Comparison of ENCODE assay signal across 9 mouse cellular contexts in genomic region chr7:80209669-80210068, GRCm38 (mm10). TPM values are rescaled to one million over a fixed set of nuclear protein-coding genes. Genes with fewer than 3 reads are reported as not detected.
DNase-seq lines count a peak whose midpoint lies in the region; ATAC-seq lines count a peak whose summit lies in the region.
"Had no signal": no experiment of that assay in that cellular context is flagged by ENCODE, and none has a peak within 500 bp of the region (broad histone marks: within the 10 kb centered on the region; RNA-seq: fewer than 3 reads in every experiment).

No protein-coding gene starts in this region.

- H3K27ac ChIP-seq in forebrain, embryonic 13.5 days = no peak overlapping the region
- no peak overlapping the region for H3K27ac ChIP-seq in forebrain, embryonic 16.5 days (ENCODE audit: low read length)
- no peak overlapping the region for H3K27ac ChIP-seq in limb, embryonic 13.5 days

- H3K9ac ChIP-seq in forebrain, embryonic 13.5 days = peak overlapping the region; percentile 23; the same call in 1 of the 2 replicates
- no peak overlapping the region for H3K9ac ChIP-seq in forebrain, embryonic 16.5 days (replicated peaks; ENCODE audit: low read depth, low read length)
- peak overlapping the region; percentile 48 for H3K9ac ChIP-seq in limb, embryonic 13.5 days

- no peaks in the 10 kb centered on the region for H3K9me3 ChIP-seq in forebrain, embryonic 13.5 days (replicated peaks)
- no peaks in the 10 kb centered on the region for H3K9me3 ChIP-seq in forebrain, embryonic 16.5 days (ENCODE audit: control insufficient read depth, low read length)
- H3K9me3 ChIP-seq in limb, embryonic 13.5 days = no peaks in the 10 kb centered on the region

- 85% methylated on average over 6 of the region's 6 CpGs for WGBS in forebrain, embryonic 13.5 days
- WGBS in forebrain, embryonic 16.5 days = 83% methylated on average over 6 of the region's 6 CpGs
- 72% methylated on average over 6 of the region's 6 CpGs for whole genome bisulfite sequencing in limb, embryonic 13.5 days

- H3K4me1 ChIP-seq in forebrain, embryonic 13.5 days = peaks cover 48% of the 10 kb centered on the region
- peaks cover 23% of the 10 kb centered on the region for H3K4me1 ChIP-seq in forebrain, embryonic 16.5 days (replicated peaks; ENCODE audit: control insufficient read depth, insufficient read depth, low read length)
- H3K4me1 ChIP-seq in limb, embryonic 13.5 days = peaks cover 46% of the 10 kb centered on the region

- peaks cover 20% of the 10 kb centered on the region for H3K36me3 ChIP-seq in forebrain, embryonic 13.5 days (ENCODE audit: poor library complexity, severe bottlenecking)
- H3K36me3 ChIP-seq in forebrain, embryonic 16.5 days (ENCODE audit: control insufficient read depth, insufficient read depth) = peaks cover 7% of the 10 kb centered on the region; the same call in 1 of the 2 replicates
- peaks cover 19% of the 10 kb centered on the region for H3K36me3 ChIP-seq in limb, embryonic 13.5 days

- H3K4me3 ChIP-seq in forebrain, embryonic 13.5 days = no peak overlapping the region
- H3K4me3 ChIP-seq in forebrain, embryonic 16.5 days (replicated peaks; ENCODE audit: low read length) = no peak overlapping the region
- no peak overlapping the region for H3K4me3 ChIP-seq in limb, embryonic 13.5 days

- DNase-seq in MEL-GATA-1-ER (ENCODE audit: extremely low read depth, low read depth) = peak; percentile 89
- peak; percentile 64 to 72 for DNase-seq in spleen, adult 18-20 months
- DNase-seq in urinary bladder, postnatal 14 days (ENCODE audit: low spot score) = no peak
- DNase-seq in gastrocnemius, postnatal 36 days = no peak
- no peak for DNase-seq in urinary bladder, adult 18-20 months (ENCODE audit: low spot score in 2 of 2)
- DNase-seq: midbrain, embryonic 14.5 days had no signal

- intact Hi-C loops in gastrocnemius, postnatal 36 days (cut with DNase I) = loop anchor here (5.0 to 10.0 kb wide), 2 partner anchors 52 to 195 kb away; no protein-coding TSS in a partner anchor

- no peaks in the 10 kb centered on the region for H3K27me3 ChIP-seq in forebrain, embryonic 13.5 days
- H3K27me3 ChIP-seq in forebrain, embryonic 16.5 days (replicated peaks; ENCODE audit: control insufficient read depth, insufficient read depth, low read length) = no peaks in the 10 kb centered on the region
- no peaks in the 10 kb centered on the region for H3K27me3 ChIP-seq in limb, embryonic 13.5 days

- H3K4me2 ChIP-seq in forebrain, embryonic 13.5 days = no peak overlapping the region
- H3K4me2 ChIP-seq in forebrain, embryonic 16.5 days (ENCODE audit: low read length) = no peak overlapping the region
- H3K4me2 ChIP-seq in limb, embryonic 13.5 days (replicated peaks) = no peak overlapping the region

- ATAC-seq in forebrain, embryonic 13.5 days = no peak
- no peak for ATAC-seq in forebrain, embryonic 16.5 days
- no peak for ATAC-seq in limb, embryonic 13.5 days (ENCODE audit: low FRiP score, low read depth)

RNA-seq across cellular contexts. Expression of gene Cib1, which starts 22.9 kb away (rescaled TPM):
- 34.4 and 37.8 TPM in 2 replicates for polyA plus RNA-seq in forebrain, embryonic 13.5 days (2015; fragmentation: Nextera tagmentation; extraction: Ambion mirVana)
- 26.5 and 26.7 TPM in 2 replicates for polyA plus RNA-seq in forebrain, embryonic 16.5 days (2015; fragmentation: Nextera tagmentation; extraction: Ambion mirVana)
- 61.9 and 70.1 TPM in 2 replicates for polyA plus RNA-seq in limb, embryonic 13.5 days (2015; fragmentation: Nextera tagmentation; extraction: Ambion mirVana)
- total RNA-seq in gastrocnemius, postnatal 36 days (2021) = 1 to 10 TPM; 4.9 to 8.2 TPM

RNA-seq across cellular contexts. Expression of gene Gdpgp1, which starts 23.0 kb away (rescaled TPM):
- polyA plus RNA-seq in forebrain, embryonic 13.5 days (2015; fragmentation: Nextera tagmentation; extraction: Ambion mirVana) = 3.3 and 3.8 TPM in 2 replicates
- 3.4 and 3.9 TPM in 2 replicates for polyA plus RNA-seq in forebrain, embryonic 16.5 days (2015; fragmentation: Nextera tagmentation; extraction: Ambion mirVana)
- 3.5 TPM in 2 replicates for polyA plus RNA-seq in limb, embryonic 13.5 days (2015; fragmentation: Nextera tagmentation; extraction: Ambion mirVana)
- total RNA-seq in gastrocnemius, postnatal 36 days (2021) = under 1 TPM; 0.69 to 0.79 TPM

RNA-seq across cellular contexts. Expression of gene Sema4b, which starts 23.0 kb away (rescaled TPM):
- polyA plus RNA-seq in forebrain, embryonic 13.5 days (2015; fragmentation: Nextera tagmentation; extraction: Ambion mirVana) = 20.7 and 22.3 TPM in 2 replicates
- 20.6 and 26.6 TPM in 2 replicates for polyA plus RNA-seq in forebrain, embryonic 16.5 days (2015; fragmentation: Nextera tagmentation; extraction: Ambion mirVana)
- 14.1 and 15.6 TPM in 2 replicates for polyA plus RNA-seq in limb, embryonic 13.5 days (2015; fragmentation: Nextera tagmentation; extraction: Ambion mirVana)
- total RNA-seq in gastrocnemius, postnatal 36 days (2021) = 1 to 10 TPM; 1.6 TPM

RNA-seq across cellular contexts. Expression of gene Ttll13, which starts 36.5 kb away (rescaled TPM):
- polyA plus RNA-seq in forebrain, embryonic 13.5 days (2015; fragmentation: Nextera tagmentation; extraction: Ambion mirVana) = 0.97 and 1.8 TPM in 2 replicates
- polyA plus RNA-seq in forebrain, embryonic 16.5 days (2015; fragmentation: Nextera tagmentation; extraction: Ambion mirVana) = 1.0 and 1.2 TPM in 2 replicates
- polyA plus RNA-seq in limb, embryonic 13.5 days (2015; fragmentation: Nextera tagmentation; extraction: Ambion mirVana) = 1.3 and 1.5 TPM in 2 replicates
- under 1 TPM; 0.17 to 0.33 TPM for total RNA-seq in gastrocnemius, postnatal 36 days (2021)

RNA-seq across cellular contexts. Expression of gene Ngrn, which starts 51.3 kb away (rescaled TPM):
- 56.3 and 57.7 TPM in 2 replicates for polyA plus RNA-seq in forebrain, embryonic 13.5 days (2015; fragmentation: Nextera tagmentation; extraction: Ambion mirVana)
- 66.9 and 67.9 TPM in 2 replicates for polyA plus RNA-seq in forebrain, embryonic 16.5 days (2015; fragmentation: Nextera tagmentation; extraction: Ambion mirVana)
- 49.3 and 50.8 TPM in 2 replicates for polyA plus RNA-seq in limb, embryonic 13.5 days (2015; fragmentation: Nextera tagmentation; extraction: Ambion mirVana)
- 10 to 100 TPM; 16.8 to 20.4 TPM for total RNA-seq in gastrocnemius, postnatal 36 days (2021)

Comparison
In these comparisons a context has a peak if more than half of its experiments do, and no peak if none do; other contexts are left out.
1. DNase-seq: peak in MEL-GATA-1-ER (single experiment) and spleen, adult 18-20 months (2 of 2); none in urinary bladder, postnatal 14 days (single experiment), gastrocnemius, postnatal 36 days (0 of 2) and urinary bladder, adult 18-20 months (0 of 2).